12 mouse cellular contexts compared by ENCODE assay signal in genomic region chr17:25881691-25882090, GRCm38 (mm10). TPM values are rescaled to one million over a fixed set of nuclear protein-coding genes. Genes with fewer than 3 reads are reported as not detected.
DNase-seq lines count a peak whose midpoint lies in the region; ATAC-seq and TF ChIP-seq lines count a peak whose summit lies in the region.
"Had no signal": no experiment of that assay in that cellular context is flagged by ENCODE, and none has a peak within 500 bp of the region (broad histone marks: within the 10 kb centered on the region; RNA-seq: fewer than 3 reads in every experiment).

No protein-coding gene starts in this region.

- no peak overlapping the region for H3K4me3 ChIP-seq in heart, embryonic 13.5 days
- H3K4me3 ChIP-seq in MEL (ENCODE audit: control insufficient read depth in 1 of 2, insufficient read depth in 1 of 2, low read depth in 2 of 2, low read length in 2 of 2): no peak overlapping the region
- no peak overlapping the region for H3K4me3 ChIP-seq in forebrain, embryonic 12.5 days (replicated peaks)
- no peak overlapping the region for H3K4me3 ChIP-seq in midbrain, embryonic 12.5 days
- H3K4me3 ChIP-seq: gastrocnemius, adult 2 months; liver, embryonic 15.5 days had no signal

- no peak for TF ChIP-seq CTCF in MEL (IDR thresholded peaks at IDR 0.05 in 2 of 3, conservative IDR thresholded peaks at IDR 0.05 in 1 of 3; ENCODE audit: control insufficient read depth in 1 of 3, insufficient read depth in 1 of 3, low read depth in 2 of 3, low read length in 3 of 3, poor library complexity in 1 of 3, severe bottlenecking in 1 of 3)

- 46% methylated on average over 4 of the region's 4 CpGs for WGBS in heart, embryonic 13.5 days
- WGBS in forebrain, embryonic 12.5 days: 29% methylated on average over 4 of the region's 4 CpGs
- 15% methylated on average over 4 of the region's 4 CpGs for WGBS in midbrain, embryonic 12.5 days

- H3K36me3 ChIP-seq in heart, embryonic 13.5 days: peaks cover 60% of the 10 kb centered on the region
- H3K36me3 ChIP-seq in MEL (ENCODE audit: control insufficient read depth in 1 of 2, insufficient read depth in 2 of 2, low read length in 2 of 2): peaks cover 0 to 4% of the 10 kb centered on the region in 2 experiments; a peak in 1 of 4 replicates
- peaks cover 52% of the 10 kb centered on the region for H3K36me3 ChIP-seq in forebrain, embryonic 12.5 days (replicated peaks)
- H3K36me3 ChIP-seq in midbrain, embryonic 12.5 days: peaks cover 47% of the 10 kb centered on the region

- H3K4me1 ChIP-seq in heart, embryonic 13.5 days: peaks cover 19% of the 10 kb centered on the region
- peaks cover 0 to 4% of the 10 kb centered on the region in 2 experiments; a peak in 1 of 4 replicates for H3K4me1 ChIP-seq in MEL (ENCODE audit: control insufficient read depth in 1 of 2, insufficient read depth in 2 of 2, low read length in 2 of 2)
- H3K4me1 ChIP-seq in forebrain, embryonic 12.5 days: peaks cover 33% of the 10 kb centered on the region
- H3K4me1 ChIP-seq in midbrain, embryonic 12.5 days: peaks cover 32% of the 10 kb centered on the region

- ATAC-seq in heart, embryonic 13.5 days (ENCODE audit: extremely low read depth, insufficient number of reproducible peaks, low FRiP score, low TSS enrichment): no peak
- no peak for ATAC-seq in forebrain, embryonic 12.5 days (ENCODE audit: low FRiP score)
- ATAC-seq in midbrain, embryonic 12.5 days (ENCODE audit: low FRiP score, low read depth): no peak
- ATAC-seq: CD4-positive, CD25-positive, alpha-beta regulatory T cell, adult 4 months had no signal

- H3K9ac ChIP-seq in heart, embryonic 13.5 days: no peak overlapping the region
- no peak overlapping the region for H3K9ac ChIP-seq in MEL (ENCODE audit: control insufficient read depth, low read depth, low read length, poor library complexity, severe bottlenecking)
- H3K9ac ChIP-seq in forebrain, embryonic 12.5 days: peak overlapping the region; percentile 12
- peak overlapping the region; percentile 34; the same call in 1 of the 2 replicates for H3K9ac ChIP-seq in midbrain, embryonic 12.5 days (replicated peaks)
- H3K9ac ChIP-seq: liver, embryonic 15.5 days had no signal

- H3K27me3 ChIP-seq in heart, embryonic 13.5 days (replicated peaks): no peaks in the 10 kb centered on the region
- H3K27me3 ChIP-seq in MEL (ENCODE audit: control insufficient read depth in 1 of 2, insufficient read depth in 2 of 2, low read length in 2 of 2): no peaks in the 10 kb centered on the region
- no peaks in the 10 kb centered on the region for H3K27me3 ChIP-seq in forebrain, embryonic 12.5 days
- H3K27me3 ChIP-seq in midbrain, embryonic 12.5 days: no peaks in the 10 kb centered on the region
- H3K27me3 ChIP-seq: liver, embryonic 15.5 days had no signal

- no peak for TF ChIP-seq POLR2A in MEL (IDR thresholded peaks at IDR 0.05; ENCODE audit: control insufficient read depth in 1 of 2, insufficient read depth in 1 of 2, low read depth in 1 of 2, low read length in 2 of 2, poor library complexity in 1 of 2)

- TF ChIP-seq EP300 in MEL (IDR thresholded peaks at IDR 0.05; ENCODE audit: low read depth in 1 of 2, low read length in 2 of 2): no peak

- peak overlapping the region; percentile 22; the same call in 1 of the 2 replicates for H3K27ac ChIP-seq in heart, embryonic 13.5 days (replicated peaks)
- no peak overlapping the region for H3K27ac ChIP-seq in MEL (ENCODE audit: control insufficient read depth, low read depth, low read length)
- peak overlapping the region; percentile 64 for H3K27ac ChIP-seq in forebrain, embryonic 12.5 days
- H3K27ac ChIP-seq in midbrain, embryonic 12.5 days (replicated peaks): peak overlapping the region; percentile 78
- H3K27ac ChIP-seq: gastrocnemius, adult 2 months; liver, embryonic 15.5 days; stomach, postnatal 0 days had no signal

- H3K79me2 ChIP-seq in MEL (ENCODE audit: control insufficient read depth, insufficient read depth, low read length, poor library complexity): no peaks in the 10 kb centered on the region

- no peaks in the 10 kb centered on the region for H3K9me3 ChIP-seq in heart, embryonic 13.5 days
- no peaks in the 10 kb centered on the region for H3K9me3 ChIP-seq in MEL (replicated peaks; ENCODE audit: insufficient read depth, low read length)
- H3K9me3 ChIP-seq in forebrain, embryonic 12.5 days: no peaks in the 10 kb centered on the region
- no peaks in the 10 kb centered on the region for H3K9me3 ChIP-seq in midbrain, embryonic 12.5 days
- H3K9me3 ChIP-seq: liver, embryonic 15.5 days had no signal

- no peak for DNase-seq in heart, postnatal 14 days
- no peak for DNase-seq in MEL (ENCODE audit: low read depth, low spot score)
- no peak for DNase-seq in right cerebral cortex, postnatal 36 days (ENCODE audit: low spot score in 2 of 2)
- DNase-seq in cerebellum, postnatal 36 days: no peak
- DNase-seq in layer of hippocampus, postnatal 10 days (ENCODE audit: low spot score in 2 of 2): no peak
- DNase-seq: gastrocnemius, adult 2 months had no signal

- intact Hi-C loops in heart, postnatal 14 days (cut with DNase I): no loop called here

- no peak for TF ChIP-seq RAD21 in MEL (IDR thresholded peaks at IDR 0.05; ENCODE audit: low read depth, low read length)

- no peak overlapping the region for H3K4me2 ChIP-seq in heart, embryonic 13.5 days
- H3K4me2 ChIP-seq in forebrain, embryonic 12.5 days: no peak overlapping the region
- no peak overlapping the region for H3K4me2 ChIP-seq in midbrain, embryonic 12.5 days (replicated peaks)
- H3K4me2 ChIP-seq: liver, embryonic 15.5 days had no signal

TF ChIP-seq in MEL, 35 proteins besides CTCF, POLR2A, EP300 and RAD21:
- TF ChIP-seq POLR2AphosphoS2 (IDR thresholded peaks at IDR 0.05; ENCODE audit: low read length): peak; percentile 12; the same call in 1 of the 2 replicates
- no peak for TF ChIP-seq NELFE (IDR thresholded peaks at IDR 0.05; ENCODE audit: low read depth, low read length)
- TF ChIP-seq GATA1 (IDR thresholded peaks at IDR 0.05; ENCODE audit: low read depth, low read length): no peak
- TF ChIP-seq SIN3A (IDR thresholded peaks at IDR 0.05; ENCODE audit: low read length): no peak
- no peak for TF ChIP-seq GABPA (IDR thresholded peaks at IDR 0.05; ENCODE audit: low read depth, low read length)
TF ChIP-seq in MEL: peak in this region for 1.

RNA-seq across cellular contexts. Expression of gene Wfikkn1, which starts 1.0 kb away (rescaled TPM):
- 0.23 and 0.38 TPM in 2 replicates for polyA plus RNA-seq in heart, embryonic 13.5 days (2015; fragmentation: Nextera tagmentation; extraction: Ambion mirVana)
- under 1 TPM; 0.91 to 1.00 TPM for total RNA-seq in heart, postnatal 14 days (2021)
- 0.13 and 0.19 TPM in 2 replicates for total RNA-seq in MEL (2012; rRNA removed)
- under 1 TPM in 1 of 2 experiments, not detected in 1; 0.53 TPM for polyA plus RNA-seq in MEL (2012; ENCODE audit: insufficient read depth in 1 of 2, insufficient read length in 2 of 2, low read depth in 1 of 2, low replicate concordance in 2 of 2, missing spikeins in 1 of 2)
- 0.66 and 0.79 TPM in 2 replicates for polyA plus RNA-seq in forebrain, embryonic 12.5 days (2016; fragmentation: Nextera tagmentation; extraction: Ambion mirVana)
- polyA plus RNA-seq in midbrain, embryonic 12.5 days (2016; fragmentation: Nextera tagmentation; extraction: Ambion mirVana): 0.52 and 0.60 TPM in 2 replicates
- total RNA-seq in layer of hippocampus, postnatal 10 days (2021): 1 to 10 TPM; 1.1 to 1.4 TPM

RNA-seq across cellular contexts. Expression of gene Mettl26, which starts 6.8 kb away (rescaled TPM):
- polyA plus RNA-seq in heart, embryonic 13.5 days (2015; fragmentation: Nextera tagmentation; extraction: Ambion mirVana): 35.7 and 43.2 TPM in 2 replicates
- total RNA-seq in heart, postnatal 14 days (2021): 10 to 100 TPM; 11.3 to 13.2 TPM
- total RNA-seq in MEL (2012; rRNA removed): 31.7 and 33.6 TPM in 2 replicates
- polyA plus RNA-seq in MEL (2012; ENCODE audit: insufficient read depth in 1 of 2, insufficient read length in 2 of 2, low read depth in 1 of 2, low replicate concordance in 2 of 2, missing spikeins in 1 of 2): 10 to 100 TPM in 1 of 2 experiments, not detected in 1; 50.6 TPM
- polyA plus RNA-seq in forebrain, embryonic 12.5 days (2016; fragmentation: Nextera tagmentation; extraction: Ambion mirVana): 51.6 and 55.5 TPM in 2 replicates
- polyA plus RNA-seq in midbrain, embryonic 12.5 days (2016; fragmentation: Nextera tagmentation; extraction: Ambion mirVana): 59.5 and 65.2 TPM in 2 replicates
- 10 to 100 TPM; 31.7 to 32.7 TPM for total RNA-seq in layer of hippocampus, postnatal 10 days (2021)

RNA-seq across cellular contexts. Expression of gene Mcrip2, which starts 13.1 kb away (rescaled TPM):
- polyA plus RNA-seq in heart, embryonic 13.5 days (2015; fragmentation: Nextera tagmentation; extraction: Ambion mirVana): 159 and 173 TPM in 2 replicates
- 100 to 1,000 TPM; 226 to 230 TPM for total RNA-seq in heart, postnatal 14 days (2021)
- 73.9 and 88.9 TPM in 2 replicates for total RNA-seq in MEL (2012; rRNA removed)
- polyA plus RNA-seq in MEL (2012; ENCODE audit: insufficient read depth in 1 of 2, insufficient read length in 2 of 2, low read depth in 1 of 2, low replicate concordance in 2 of 2, missing spikeins in 1 of 2): 100 to 1,000 TPM; 107 to 281 TPM
- 7.7 and 9.8 TPM in 2 replicates for polyA plus RNA-seq in forebrain, embryonic 12.5 days (2016; fragmentation: Nextera tagmentation; extraction: Ambion mirVana)
- 6.8 and 8.5 TPM in 2 replicates for polyA plus RNA-seq in midbrain, embryonic 12.5 days (2016; fragmentation: Nextera tagmentation; extraction: Ambion mirVana)
- 10 to 100 TPM; 30.6 to 32.6 TPM for total RNA-seq in layer of hippocampus, postnatal 10 days (2021)

RNA-seq across cellular contexts. Expression of gene Wdr90, which starts 20.4 kb away (rescaled TPM):
- 12.3 and 15.1 TPM in 2 replicates for polyA plus RNA-seq in heart, embryonic 13.5 days (2015; fragmentation: Nextera tagmentation; extraction: Ambion mirVana)
- 1 to 10 TPM; 5.2 to 5.7 TPM for total RNA-seq in heart, postnatal 14 days (2021)
- total RNA-seq in MEL (2012; rRNA removed): 22.5 and 23.7 TPM in 2 replicates
- 10 to 100 TPM in 1 of 2 experiments, not detected in 1; 44.5 TPM for polyA plus RNA-seq in MEL (2012; ENCODE audit: insufficient read depth in 1 of 2, insufficient read length in 2 of 2, low read depth in 1 of 2, low replicate concordance in 2 of 2, missing spikeins in 1 of 2)
- polyA plus RNA-seq in forebrain, embryonic 12.5 days (2016; fragmentation: Nextera tagmentation; extraction: Ambion mirVana): 38.2 and 41.1 TPM in 2 replicates
- polyA plus RNA-seq in midbrain, embryonic 12.5 days (2016; fragmentation: Nextera tagmentation; extraction: Ambion mirVana): 38.1 and 38.5 TPM in 2 replicates
- total RNA-seq in layer of hippocampus, postnatal 10 days (2021): 10 to 100 TPM; 25.4 to 37.8 TPM

RNA-seq across cellular contexts. Expression of gene Rhot2, which starts 37.0 kb away (rescaled TPM):
- polyA plus RNA-seq in heart, embryonic 13.5 days (2015; fragmentation: Nextera tagmentation; extraction: Ambion mirVana): 18.3 and 22.1 TPM in 2 replicates
- 100 to 1,000 TPM; 103 to 105 TPM for total RNA-seq in heart, postnatal 14 days (2021)
- 24.9 and 29.1 TPM in 2 replicates for total RNA-seq in MEL (2012; rRNA removed)
- polyA plus RNA-seq in MEL (2012; ENCODE audit: insufficient read depth in 1 of 2, insufficient read length in 2 of 2, low read depth in 1 of 2, low replicate concordance in 2 of 2, missing spikeins in 1 of 2): 10 to 100 TPM in 1 of 2 experiments, not detected in 1; 54.5 TPM
- polyA plus RNA-seq in forebrain, embryonic 12.5 days (2016; fragmentation: Nextera tagmentation; extraction: Ambion mirVana): 20.9 and 23.4 TPM in 2 replicates
- polyA plus RNA-seq in midbrain, embryonic 12.5 days (2016; fragmentation: Nextera tagmentation; extraction: Ambion mirVana): 17.7 and 21.1 TPM in 2 replicates
- total RNA-seq in layer of hippocampus, postnatal 10 days (2021): 10 to 100 TPM; 80.3 to 94.8 TPM

Comparison
In these comparisons a context has a peak if more than half of its experiments do, and no peak if none do; other contexts are left out.
1. H3K9ac ChIP-seq: peak in forebrain, embryonic 12.5 days (single experiment) and midbrain, embryonic 12.5 days (single experiment); none in heart, embryonic 13.5 days (single experiment) and MEL (single experiment).
2. RNA of gene Mcrip2, which starts 13.1 kb away (polyA plus RNA-seq): 107 to 281 TPM in MEL and 159 to 173 TPM in heart, embryonic 13.5 days; 7.7 to 9.8 TPM in forebrain, embryonic 12.5 days and 6.8 to 8.5 TPM in midbrain, embryonic 12.5 days; every median in the first group is over 10 times any median in the second.